Mouse (Mus musculus) layer of hippocampus, postnatal 14 days (tissue): Measurements from ENCODE around the gene Alox5ap. TPM values are rescaled to one million over a fixed set of nuclear protein-coding genes. Genes with fewer than 3 reads are reported as not detected.
A peak's percentile ranks its signal among the peaks of the same experiment; 100 is the strongest.

Source experiments
- DNase-seq, 2 experiments: peaks; one replicate each; pipeline ENCODE4 v3.0.0; 2021 to 2022; ENCODE audit warnings: low spot score in 2 of 2, mixed read lengths in 1 of 2
- total RNA-seq, 2 experiments: library from RNA; stranded (reverse); gene quantifications; 2 replicates each; pipeline ENCODE4 v1.2.3; 2021

The Alox5ap gene
- total RNA-seq, 2 experiments from 2014 or later, result 7.6 to 7.9 TPM

DNA sequence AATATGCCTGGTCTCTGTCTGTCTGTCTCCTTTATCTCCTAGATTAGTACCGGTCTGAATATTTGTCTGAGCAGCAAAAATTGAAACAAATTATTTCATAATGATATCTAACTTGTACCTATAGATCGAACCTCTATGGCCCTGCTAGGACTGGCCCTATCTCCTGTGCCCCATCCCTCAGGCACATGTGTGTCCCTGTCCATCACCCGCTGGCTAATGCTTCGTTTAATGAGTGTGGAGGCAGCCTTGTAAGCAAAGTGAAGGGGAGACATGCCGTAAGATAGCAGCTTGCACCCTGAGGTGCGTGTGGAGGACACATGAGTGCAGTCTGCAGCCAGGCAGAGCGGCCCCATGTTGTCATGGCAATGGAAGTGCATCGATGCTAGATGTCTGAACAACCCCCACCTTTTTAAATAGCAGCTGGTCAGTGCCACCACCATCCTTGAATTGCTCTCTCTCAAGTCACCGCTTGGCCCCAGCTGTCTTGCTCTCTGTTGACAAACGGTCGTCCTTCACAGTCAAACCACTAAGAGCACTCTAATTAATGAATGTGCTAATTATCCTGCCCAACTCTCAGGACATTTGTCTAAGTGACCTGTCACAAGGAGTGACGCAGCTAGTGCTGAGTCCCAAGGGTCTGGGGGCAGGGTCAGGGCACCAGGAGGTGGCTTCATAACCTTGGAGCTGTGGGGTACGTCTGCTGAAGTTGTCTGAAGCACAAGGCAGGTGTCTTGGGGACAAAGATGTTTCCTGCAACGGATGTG is 6.9 kb upstream of the Alox5ap start:
- DNase-seq, result no peak

DNA sequence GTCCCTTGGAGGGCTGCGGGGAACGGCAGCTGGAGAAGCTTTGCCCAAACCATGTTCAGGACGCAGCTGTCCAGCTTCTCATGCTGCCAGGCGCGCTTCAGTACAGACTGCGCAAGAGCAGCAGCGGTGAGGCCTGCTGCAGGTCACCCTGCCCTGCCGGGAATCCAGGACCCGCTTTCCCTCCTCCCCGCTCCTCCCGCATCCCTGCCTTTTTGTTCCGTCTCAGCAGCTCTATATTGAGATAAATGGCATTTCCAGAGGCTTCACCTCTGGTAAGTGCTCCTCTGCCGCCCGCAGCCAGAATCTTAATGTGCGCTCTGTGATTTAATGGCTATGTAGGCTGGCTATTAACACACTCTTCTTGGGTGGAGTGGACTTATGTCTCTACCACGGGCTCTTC is 5.5 kb upstream of the Alox5ap start:
- DNase-seq, result no peak

DNA sequence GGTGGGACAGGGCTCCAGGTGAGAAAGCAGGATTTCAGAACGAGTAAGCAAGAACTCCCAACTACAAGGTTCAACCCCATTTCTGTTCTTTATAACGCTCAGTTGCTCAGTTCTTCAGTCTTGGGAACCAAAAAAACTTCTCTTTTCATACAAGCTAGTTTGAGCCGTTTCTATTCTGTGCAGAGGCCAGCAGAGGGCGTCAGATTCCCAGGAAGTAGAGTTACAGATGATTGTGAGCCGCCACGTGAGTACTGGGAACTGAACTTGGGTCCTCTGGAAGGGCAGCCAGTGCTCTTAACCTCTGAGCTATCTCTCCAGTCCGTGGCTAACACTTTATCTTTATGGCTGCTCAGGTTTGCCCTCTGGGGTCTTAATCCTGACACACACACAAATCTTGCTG is 3.1 kb upstream of the Alox5ap start:
- no peak for DNase-seq

DNA sequence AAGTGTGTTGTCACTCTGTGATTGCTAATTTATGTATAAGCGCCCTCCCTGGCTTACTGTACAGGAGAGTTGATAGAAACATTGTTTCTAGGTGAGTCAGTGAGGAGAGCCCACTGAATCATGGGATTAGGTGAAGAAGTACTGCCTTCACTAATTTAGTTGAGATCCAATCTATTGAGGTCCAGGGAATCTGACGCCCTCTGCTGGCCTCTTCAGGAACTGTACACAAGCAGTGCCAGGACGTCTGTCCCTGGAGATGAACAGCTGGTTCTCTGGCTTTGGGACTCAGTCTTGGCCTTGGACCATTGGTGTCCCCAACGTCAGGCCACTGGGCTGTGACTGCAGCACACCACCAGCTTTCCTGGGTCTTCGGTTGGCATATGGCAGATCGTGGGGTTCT is 2.7 kb upstream of the Alox5ap start:
- DNase-seq, result no peak

DNA sequence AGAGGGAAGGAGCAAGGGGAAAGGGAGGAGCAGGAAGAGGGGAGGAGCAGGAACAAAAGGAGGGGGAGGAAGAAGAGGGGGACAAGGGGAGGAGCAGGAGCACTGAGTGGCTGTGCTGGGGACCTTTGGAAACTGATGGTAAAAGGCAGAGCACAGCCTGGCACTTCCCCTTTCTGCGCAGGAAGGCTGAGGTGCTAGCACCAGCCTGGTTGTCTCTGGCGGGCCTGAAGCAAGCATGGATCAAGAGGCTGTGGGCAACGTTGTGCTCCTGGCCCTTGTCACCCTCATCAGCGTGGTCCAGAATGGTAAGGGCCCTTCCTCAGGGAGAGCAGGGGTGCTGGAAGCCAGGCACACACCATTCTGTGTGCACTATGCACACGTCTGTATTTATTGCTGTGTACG is 312 bp downstream of the Alox5ap start:
- DNase-seq, result no peak

DNA sequence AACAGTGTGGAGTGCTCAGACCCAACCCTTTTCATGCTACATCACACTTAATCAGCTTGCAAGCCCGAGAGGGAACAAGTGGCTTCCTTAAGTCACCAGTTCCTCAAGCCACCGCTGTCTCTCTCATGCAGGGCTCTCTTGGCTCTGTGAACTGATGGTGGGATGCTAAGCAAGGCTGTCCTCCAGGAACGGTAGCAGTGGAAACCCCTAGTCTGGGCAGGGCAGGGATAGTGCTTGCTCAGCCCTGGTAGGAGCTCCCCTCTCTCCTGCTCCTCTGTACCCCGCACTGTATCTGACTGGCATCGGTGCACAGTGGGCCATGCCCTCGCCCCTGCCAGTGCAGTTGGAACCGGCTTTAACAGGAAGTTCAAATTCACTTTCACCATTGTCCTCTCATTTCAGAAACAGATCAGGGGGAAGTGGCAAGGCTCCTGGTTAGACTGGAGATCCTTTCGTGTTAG is 2.2 kb downstream of the Alox5ap start:
- DNase-seq, result no peak

DNA sequence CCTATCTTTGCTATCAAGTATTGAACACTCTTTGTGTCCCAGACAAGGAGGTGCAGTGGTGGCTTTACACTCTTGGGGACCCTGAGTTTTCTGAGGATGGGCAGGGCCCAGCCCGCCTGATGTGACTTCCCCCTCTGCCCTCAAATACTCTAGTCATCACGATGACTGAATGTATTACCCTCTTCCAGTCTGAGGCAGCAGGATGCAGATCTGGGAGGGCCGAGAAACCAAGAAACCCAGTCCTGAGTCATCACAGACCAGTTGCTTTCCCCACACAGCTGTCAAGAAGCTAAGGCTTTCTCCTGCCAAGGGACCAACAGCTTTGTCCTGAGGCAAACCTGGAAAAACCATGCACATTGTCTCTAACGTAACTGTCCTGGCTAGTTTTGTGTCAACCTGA is 2.9 kb downstream of the Alox5ap start:
- DNase-seq, result no peak

DNA sequence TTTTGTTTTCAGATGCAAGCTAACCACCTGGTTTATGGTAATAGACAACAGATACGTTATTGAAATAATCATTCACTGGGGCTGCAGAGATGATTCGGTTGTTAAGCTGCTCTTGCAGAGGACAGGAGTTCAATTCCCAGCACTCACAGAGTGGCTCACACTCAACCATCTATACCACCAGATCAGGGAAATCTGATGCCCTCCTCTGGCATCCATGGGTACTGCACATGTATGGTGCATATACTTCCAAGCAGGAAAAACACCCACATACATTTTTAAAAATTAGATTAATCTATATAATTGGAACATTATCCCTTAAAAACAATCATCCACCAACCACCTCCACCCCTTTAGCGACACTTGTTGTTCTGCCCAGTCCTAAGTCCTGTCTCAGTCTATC is 6.7 kb downstream of the Alox5ap start:
- no peak for DNase-seq

DNA sequence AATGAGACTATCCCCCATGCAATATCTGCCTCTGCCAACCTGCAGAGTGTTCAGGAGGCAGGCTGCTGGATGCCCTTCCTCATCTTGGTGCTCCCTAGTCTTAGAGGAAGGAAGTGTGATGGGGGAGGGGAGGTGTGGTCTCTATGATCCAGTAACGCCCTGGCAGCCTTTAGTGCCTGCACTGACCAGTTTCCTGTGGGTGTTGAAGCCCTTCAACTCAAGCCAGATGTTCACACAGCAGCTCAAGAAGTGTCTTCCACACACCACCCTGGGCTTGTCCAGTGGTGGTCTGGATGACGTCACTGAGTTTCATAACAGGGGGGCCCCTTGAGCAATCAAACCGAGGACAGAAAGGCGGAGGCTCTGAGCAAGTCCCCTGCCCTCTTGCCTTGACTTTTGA is 8.0 kb downstream of the Alox5ap start:
- DNase-seq, result no peak

DNA sequence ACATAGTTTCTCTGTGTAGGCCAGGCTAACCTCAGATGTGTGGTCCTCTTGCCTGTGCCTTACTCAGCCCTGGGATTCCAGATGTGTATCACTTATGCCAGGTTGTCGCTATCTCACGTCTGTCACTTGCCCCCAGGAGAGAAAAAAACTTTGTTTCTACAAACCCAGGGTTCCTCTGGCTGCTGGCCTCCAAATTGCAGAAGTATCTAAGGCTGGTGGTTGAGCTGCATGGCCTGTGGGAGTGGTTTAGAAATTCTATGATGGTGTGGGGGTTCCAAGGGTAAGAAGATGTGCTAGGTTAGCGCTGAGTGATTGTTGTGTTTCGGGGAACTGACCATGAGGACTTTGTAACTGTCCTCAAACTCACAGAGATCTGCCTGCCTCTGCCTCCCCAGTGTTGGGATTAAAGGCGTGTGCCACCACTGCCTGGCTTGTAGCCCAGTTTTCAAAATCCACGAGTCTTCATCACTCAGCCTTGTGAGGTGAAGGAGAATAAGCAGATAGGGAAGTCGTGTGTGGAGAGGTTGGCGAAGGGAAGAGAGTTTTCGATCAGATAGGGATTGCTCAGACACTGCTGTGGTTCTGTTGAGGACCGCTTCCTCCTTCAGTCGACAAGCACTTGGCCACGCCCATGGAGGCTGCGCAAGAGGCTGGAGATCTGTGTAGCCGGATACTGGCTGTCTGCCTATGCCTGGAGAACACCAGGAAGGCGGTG is 10.0 kb downstream of the Alox5ap start:
- no peak for DNase-seq

DNA sequence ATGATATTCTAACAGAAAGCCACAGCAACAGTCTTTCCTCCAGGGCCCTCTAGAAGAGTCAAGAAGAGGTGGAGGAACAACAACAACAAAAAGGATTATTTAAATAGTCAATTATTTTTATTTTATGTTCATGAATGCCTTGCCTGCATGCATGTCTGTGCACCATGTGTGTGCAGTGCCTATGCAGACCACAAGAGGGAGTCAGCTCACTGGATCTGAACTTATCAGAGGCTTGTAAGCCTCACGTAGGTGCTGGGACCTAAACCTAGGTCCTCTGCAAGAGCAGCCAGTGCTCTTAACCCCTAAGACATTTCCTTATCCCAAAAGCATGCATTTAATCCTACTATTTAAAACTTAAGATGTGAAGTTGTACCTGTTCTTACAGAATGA is 10.5 kb downstream of the Alox5ap start:
- no peak for DNase-seq

DNA sequence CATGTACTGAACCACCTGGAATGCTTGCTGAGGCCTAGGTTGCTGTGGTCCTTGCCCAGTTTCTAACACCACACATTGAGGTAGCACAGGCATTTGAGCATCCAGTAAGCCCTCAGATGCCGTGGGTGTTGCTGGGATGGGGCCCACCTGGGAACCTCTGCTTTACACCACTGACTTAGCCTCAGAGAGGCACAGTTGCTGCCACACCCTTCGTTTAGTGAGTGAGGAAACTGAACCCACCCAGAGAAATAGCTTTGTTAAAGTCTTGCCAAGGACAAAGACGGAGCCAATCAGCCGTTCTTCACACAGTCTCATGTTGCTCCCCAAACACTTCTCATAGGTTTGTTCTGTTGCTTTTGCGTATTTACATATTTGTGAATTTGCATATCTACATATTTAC is 13.0 kb downstream of the Alox5ap start:
- no peak for DNase-seq

DNA sequence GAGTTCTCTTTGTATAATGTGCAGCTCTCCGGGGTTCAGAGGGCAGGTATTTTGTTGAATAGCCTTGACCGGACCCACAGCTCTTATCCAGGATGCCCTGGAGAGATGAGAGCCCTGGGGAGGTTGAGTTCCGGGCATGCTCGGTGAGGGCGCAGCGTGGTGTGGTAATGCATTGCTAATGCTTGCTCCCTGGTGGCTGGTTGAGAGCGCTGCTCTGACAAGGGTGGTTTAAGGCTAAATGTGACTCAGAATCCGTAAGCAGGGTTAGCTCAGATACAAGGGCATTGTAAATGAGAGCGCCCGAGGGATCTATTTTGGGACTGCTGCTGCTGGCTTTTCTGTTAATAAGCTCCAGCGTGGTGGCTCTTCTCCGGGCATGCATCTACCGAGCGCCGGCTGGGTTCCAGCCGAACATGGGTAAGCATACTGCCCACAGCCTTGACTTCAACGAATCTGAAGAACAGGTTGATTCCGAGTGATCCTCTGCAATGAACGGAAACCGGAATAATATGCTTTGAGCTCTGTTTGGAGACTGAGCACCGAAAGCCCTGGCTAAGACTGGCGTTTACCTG is 14.8 kb downstream of the Alox5ap start:
- DNase-seq, result peak; percentile 31 to 48

DNA sequence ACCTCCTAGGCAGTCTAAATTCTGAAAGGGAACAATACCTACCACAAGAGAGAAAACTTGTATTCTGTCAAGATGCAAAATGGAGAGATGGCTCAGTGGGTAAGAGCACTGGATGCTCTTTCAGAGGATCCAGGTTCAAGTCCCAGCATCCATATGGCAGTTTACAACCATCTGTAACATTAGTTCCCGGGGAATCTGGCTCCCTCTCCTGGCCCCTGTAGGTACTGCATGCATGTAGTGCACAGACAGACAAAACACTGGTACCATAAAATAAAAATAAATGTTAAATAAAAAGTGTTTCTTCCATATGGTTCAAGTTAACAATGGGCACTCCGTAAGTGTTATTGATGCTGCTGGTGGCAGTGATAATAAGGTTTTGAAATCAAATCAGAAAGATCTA is 18.4 kb downstream of the Alox5ap start:
- no peak for DNase-seq

DNA sequence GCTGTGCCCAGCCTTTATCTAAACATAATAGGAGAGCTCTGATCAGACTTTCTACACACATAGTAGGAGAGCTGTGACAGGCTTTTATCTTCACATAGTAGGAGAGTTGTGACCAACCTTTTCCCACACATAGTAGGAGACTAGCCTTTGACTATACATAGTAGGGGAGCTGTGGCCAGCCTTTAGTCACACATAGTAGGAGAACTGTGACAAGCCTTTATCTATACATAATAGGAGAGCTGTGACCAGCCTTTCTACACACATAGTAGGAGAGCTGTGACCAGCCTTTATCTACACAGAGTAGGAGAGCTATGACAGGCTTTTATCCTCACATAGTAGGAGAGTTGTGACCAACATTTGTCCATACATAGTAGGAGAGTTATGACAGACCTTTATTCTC is 19.3 kb downstream of the Alox5ap start:
- no peak for DNase-seq

DNA sequence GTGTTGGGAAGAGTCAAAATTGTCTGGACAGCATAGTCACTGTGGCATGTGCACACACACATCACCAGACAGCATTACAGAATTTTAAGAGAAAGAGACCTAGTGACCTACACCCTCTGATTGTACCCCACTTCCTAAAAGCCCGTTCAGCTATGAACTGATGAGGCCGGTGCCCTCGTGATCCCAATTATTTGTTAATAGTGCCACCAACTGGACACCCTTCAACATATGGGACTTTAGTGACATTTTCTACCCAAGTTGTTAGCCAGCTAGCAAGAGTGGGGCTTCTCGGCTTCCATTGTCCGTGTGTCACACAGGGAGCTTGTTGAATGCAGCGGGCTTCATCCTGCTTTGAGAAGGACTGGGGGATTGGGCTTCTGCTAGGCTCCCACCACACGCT is 21.5 kb downstream of the Alox5ap start:
- DNase-seq, result no peak

DNA sequence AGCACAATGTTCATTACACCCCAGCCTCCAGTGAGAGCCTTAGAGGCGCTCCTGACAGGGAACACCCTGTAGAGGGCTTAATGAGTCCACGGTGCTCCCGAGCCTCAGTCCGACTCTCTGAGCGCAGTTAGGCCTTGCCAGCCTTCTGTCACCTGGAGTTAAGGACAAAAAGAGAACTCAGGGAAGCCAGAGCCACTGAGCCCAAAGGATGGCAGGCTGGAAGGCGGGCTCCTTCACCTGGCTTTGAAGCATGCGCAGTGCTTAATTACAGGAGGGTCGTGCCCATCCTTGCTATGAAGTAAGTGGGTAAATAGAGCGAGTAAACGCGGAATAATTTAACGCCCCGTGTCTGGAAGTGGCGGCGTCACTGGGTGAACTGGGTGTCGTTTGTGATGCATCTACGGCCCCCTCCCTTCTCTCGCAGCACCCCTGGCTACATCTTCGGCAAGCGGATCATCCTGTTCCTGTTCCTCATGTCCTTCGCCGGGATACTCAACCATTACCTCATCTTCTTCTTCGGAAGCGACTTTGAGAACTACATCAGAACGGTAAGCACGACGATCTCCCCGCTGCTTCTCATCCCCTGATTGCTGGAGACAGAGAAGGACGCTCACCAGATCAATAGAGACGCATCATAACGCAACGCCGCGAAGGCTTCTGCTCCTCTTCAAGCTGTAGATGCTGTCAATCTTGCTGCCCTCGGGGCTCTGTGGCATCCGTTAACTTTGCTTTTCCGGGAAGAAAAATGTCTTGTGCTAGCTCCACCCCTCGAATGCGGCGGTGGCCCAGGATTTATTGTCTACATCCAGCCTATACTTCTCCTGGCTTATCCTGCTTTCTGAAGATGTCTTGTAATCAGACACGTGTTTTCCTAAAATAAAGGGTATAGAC is 22.8 kb downstream of the Alox5ap start:
- no peak for DNase-seq

DNA sequence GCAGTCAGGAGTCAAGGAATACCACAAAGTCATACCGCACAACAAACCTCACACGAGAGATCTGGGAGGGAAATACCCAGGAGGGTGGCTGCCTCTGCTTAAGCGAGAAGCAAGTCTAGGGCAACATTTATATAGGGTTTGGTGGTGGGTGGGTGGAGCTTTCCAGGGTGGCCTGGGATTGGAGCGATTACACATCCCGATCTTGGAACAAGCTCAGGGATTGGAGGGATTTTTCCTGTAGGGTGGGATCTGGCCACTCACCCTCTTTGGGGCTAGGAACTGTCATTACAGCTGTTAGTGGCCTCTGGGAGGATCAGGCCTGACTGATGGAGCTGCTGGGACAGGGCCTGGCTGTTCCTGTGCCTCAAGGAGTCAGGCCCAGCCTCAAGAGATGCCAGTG is 26.7 kb downstream of the Alox5ap start:
- DNase-seq, result no peak

DNA sequence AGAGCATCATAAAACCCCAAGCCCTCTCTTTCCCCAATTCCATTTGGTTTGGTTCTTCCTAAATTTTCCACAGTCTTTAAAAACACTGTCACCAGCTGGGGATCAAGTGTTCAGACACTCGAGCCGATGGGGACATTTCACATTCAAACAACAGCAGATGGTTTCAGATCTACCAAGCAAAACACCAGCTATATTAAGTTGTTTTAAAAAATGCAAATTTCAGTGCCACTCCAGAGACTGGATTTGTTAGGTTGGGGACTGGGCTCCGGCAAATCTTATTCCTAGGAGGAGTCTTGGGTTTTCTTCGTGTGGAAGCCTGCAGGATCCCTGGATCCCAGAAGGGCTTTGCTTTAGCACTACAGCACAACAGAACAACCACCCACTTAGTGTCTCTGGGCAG is 28.5 kb downstream of the Alox5ap start:
- DNase-seq, result peak; percentile 20 to 57

DNA sequence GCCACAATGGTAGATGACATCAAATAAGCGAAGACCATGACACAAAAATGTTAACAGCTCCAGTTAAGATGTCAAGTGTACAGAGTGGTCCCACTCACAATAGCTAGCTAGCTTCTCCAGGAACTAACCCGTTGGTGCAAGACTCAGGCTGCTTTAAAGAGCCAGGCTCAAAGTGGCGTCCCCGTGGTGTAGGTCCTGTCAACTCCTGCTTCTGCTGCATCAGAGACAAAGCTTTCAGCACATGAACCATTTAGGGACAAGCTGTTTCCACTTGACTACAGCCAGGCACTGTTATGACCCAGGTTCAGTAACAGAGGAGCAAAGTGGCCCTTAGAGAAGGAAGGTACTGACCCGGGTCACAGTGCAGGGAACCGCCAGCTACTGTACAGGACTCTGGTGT is 32.2 kb downstream of the Alox5ap start:
- no peak for DNase-seq

DNA sequence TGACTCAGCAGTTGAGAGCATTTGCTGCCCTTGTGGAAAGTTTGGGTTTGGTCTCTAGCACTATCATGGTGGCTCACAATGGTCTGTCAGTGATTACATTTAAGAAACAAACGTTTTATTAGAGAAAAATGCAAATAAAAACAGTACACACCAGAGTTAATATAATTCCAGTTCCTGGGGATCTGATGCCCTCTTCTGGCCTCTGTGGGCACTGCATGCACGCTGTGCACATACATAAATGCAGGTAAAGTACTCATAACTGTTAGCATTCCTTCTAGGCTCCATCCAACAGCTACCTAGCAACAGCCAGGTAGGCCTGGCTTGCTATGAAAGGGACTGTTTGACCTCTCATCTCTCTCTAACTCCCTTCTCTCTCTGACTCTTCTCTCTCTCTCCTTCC is 32.9 kb downstream of the Alox5ap start:
- DNase-seq, result no peak

DNA sequence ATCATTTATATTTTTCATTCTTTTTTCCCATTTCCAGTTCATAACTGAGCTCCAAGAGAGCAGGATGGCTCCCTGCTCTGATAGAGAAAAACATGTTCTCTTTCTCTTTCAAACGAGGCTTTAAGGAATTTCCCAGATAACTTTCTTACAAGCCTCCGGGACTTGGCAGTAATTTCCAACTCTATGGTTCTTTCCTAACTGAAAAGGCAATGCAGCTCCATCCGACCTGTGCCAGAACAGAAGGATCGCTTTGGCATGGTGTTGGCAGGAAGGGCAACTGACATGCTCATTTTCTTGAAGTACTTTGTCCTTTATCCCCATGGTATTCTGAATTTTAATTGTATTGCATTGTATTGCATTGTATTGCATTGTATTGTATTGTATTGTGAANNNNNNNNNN is 33.7 kb downstream of the Alox5ap start:
- DNase-seq, result no peak
